ENCODE assay signal across 9 mouse cellular contexts in genomic region chr6:4762252-4762651, GRCm38 (mm10). TPM values are rescaled to one million over a fixed set of nuclear protein-coding genes. Genes with fewer than 3 reads are reported as not detected.
DNase-seq lines count a peak whose midpoint lies in the region; ATAC-seq and TF ChIP-seq lines count a peak whose summit lies in the region.
"Had no signal": no experiment of that assay in that cellular context is flagged by ENCODE, and none has a peak within 500 bp of the region (broad histone marks: within the 10 kb centered on the region; RNA-seq: fewer than 3 reads in every experiment).

No protein-coding gene starts in this region.

- no peak overlapping the region for H3K27ac ChIP-seq in lung, embryonic 16.5 days (ENCODE audit: low read length)
- no peak overlapping the region for H3K27ac ChIP-seq in forebrain, embryonic 15.5 days (replicated peaks)
- H3K27ac ChIP-seq in liver, embryonic 14.5 days: no peak overlapping the region
- H3K27ac ChIP-seq in stomach, postnatal 0 days (replicated peaks): no peak overlapping the region

- no peak for TF ChIP-seq EP300 in liver, embryonic 14.5 days (IDR thresholded peaks at IDR 0.05; ENCODE audit: low read depth)
- TF ChIP-seq EP300 in stomach, postnatal 0 days (optimal IDR thresholded peaks at IDR 0.05): no peak

- TF ChIP-seq CTCF in lung, adult 2 months (IDR thresholded peaks at IDR 0.05; ENCODE audit: insufficient read depth, low read length): no peak
- no peak for TF ChIP-seq CTCF in liver, embryonic 14.5 days (IDR thresholded peaks at IDR 0.05; ENCODE audit: low read depth)
- TF ChIP-seq CTCF in stomach, postnatal 0 days (IDR thresholded peaks at IDR 0.05; ENCODE audit: low read depth): no peak

- H3K9ac ChIP-seq in lung, embryonic 16.5 days (ENCODE audit: low read length): no peak overlapping the region
- H3K9ac ChIP-seq in forebrain, embryonic 15.5 days (replicated peaks): no peak overlapping the region
- no peak overlapping the region for H3K9ac ChIP-seq in liver, embryonic 14.5 days (replicated peaks)
- no peak overlapping the region for H3K9ac ChIP-seq in stomach, postnatal 0 days (ENCODE audit: low read length)

- H3K4me1 ChIP-seq in lung, embryonic 16.5 days (replicated peaks; ENCODE audit: control insufficient read depth, insufficient read depth, low read length): no peaks in the 10 kb centered on the region
- H3K4me1 ChIP-seq in lung, adult 2 months (ENCODE audit: control insufficient read depth, insufficient read depth, low read length): no peaks in the 10 kb centered on the region
- no peaks in the 10 kb centered on the region for H3K4me1 ChIP-seq in forebrain, embryonic 15.5 days
- H3K4me1 ChIP-seq in liver, embryonic 14.5 days (replicated peaks; ENCODE audit: control insufficient read depth in 2 of 2, insufficient read depth in 2 of 2, low read length in 1 of 2): no peaks in the 10 kb centered on the region
- H3K4me1 ChIP-seq in stomach, postnatal 0 days (replicated peaks; ENCODE audit: control insufficient read depth, insufficient read depth): no peaks in the 10 kb centered on the region

- H3K9me3 ChIP-seq in lung, embryonic 16.5 days (ENCODE audit: control insufficient read depth, low read length): no peaks in the 10 kb centered on the region
- H3K9me3 ChIP-seq in forebrain, embryonic 15.5 days: no peaks in the 10 kb centered on the region
- no peaks in the 10 kb centered on the region for H3K9me3 ChIP-seq in liver, embryonic 14.5 days (ENCODE audit: control insufficient read depth, low read length)
- H3K9me3 ChIP-seq in stomach, postnatal 0 days (ENCODE audit: control insufficient read depth, low read length): no peaks in the 10 kb centered on the region

- ATAC-seq in lung, embryonic 16.5 days (ENCODE audit: low read depth): peak; percentile 94
- ATAC-seq in forebrain, embryonic 15.5 days (replicated peaks): peak; percentile 97
- peak; percentile 92 for ATAC-seq in liver, embryonic 14.5 days (ENCODE audit: insufficient read depth)
- peak; percentile 96 for ATAC-seq in stomach, postnatal 0 days (ENCODE audit: low FRiP score, low TSS enrichment)

- no peaks in the 10 kb centered on the region for H3K27me3 ChIP-seq in lung, embryonic 16.5 days (ENCODE audit: control insufficient read depth, insufficient read depth, low read depth, low read length)
- no peaks in the 10 kb centered on the region for H3K27me3 ChIP-seq in forebrain, embryonic 15.5 days
- no peaks in the 10 kb centered on the region for H3K27me3 ChIP-seq in liver, embryonic 14.5 days (ENCODE audit: control insufficient read depth, insufficient read depth, low read length)
- H3K27me3 ChIP-seq in stomach, postnatal 0 days (ENCODE audit: control insufficient read depth, insufficient read depth, low read length): no peaks in the 10 kb centered on the region

- TF ChIP-seq POLR2A in lung, adult 2 months (IDR thresholded peaks at IDR 0.05; ENCODE audit: borderline replicate concordance, extremely low read depth, low read depth, low read length): no peak

- H3K4me2 ChIP-seq in lung, embryonic 16.5 days (ENCODE audit: low read depth, low read length): no peak overlapping the region
- H3K4me2 ChIP-seq in forebrain, embryonic 15.5 days (replicated peaks): no peak overlapping the region
- no peak overlapping the region for H3K4me2 ChIP-seq in liver, embryonic 14.5 days (ENCODE audit: low read depth)
- H3K4me2 ChIP-seq in stomach, postnatal 0 days (replicated peaks; ENCODE audit: low read depth): no peak overlapping the region

- H3K36me3 ChIP-seq in lung, embryonic 16.5 days (ENCODE audit: control insufficient read depth, insufficient read depth, low read length): no peaks in the 10 kb centered on the region
- no peaks in the 10 kb centered on the region for H3K36me3 ChIP-seq in forebrain, embryonic 15.5 days
- H3K36me3 ChIP-seq in liver, embryonic 14.5 days (replicated peaks; ENCODE audit: control insufficient read depth, insufficient read depth, low read depth): no peaks in the 10 kb centered on the region
- no peaks in the 10 kb centered on the region for H3K36me3 ChIP-seq in stomach, postnatal 0 days (ENCODE audit: control insufficient read depth, insufficient read depth, low read length)

- no peak overlapping the region for H3K4me3 ChIP-seq in lung, embryonic 16.5 days (ENCODE audit: low read length)
- H3K4me3 ChIP-seq in lung, adult 2 months (replicated peaks; ENCODE audit: extremely low read depth, low read depth, low read length): no peak overlapping the region
- no peak overlapping the region for H3K4me3 ChIP-seq in forebrain, embryonic 15.5 days
- H3K4me3 ChIP-seq in liver, embryonic 14.5 days (ENCODE audit: insufficient read depth in 1 of 2, low read depth in 2 of 2, low read length in 2 of 2): no peak overlapping the region
- H3K4me3 ChIP-seq in stomach, postnatal 0 days (ENCODE audit: low read depth, low read length): no peak overlapping the region

- DNase-seq in lung, adult 2 months: no peak
- DNase-seq in liver, embryonic 14.5 days (ENCODE audit: low read depth in 3 of 3, low spot score in 3 of 3): no peak
- DNase-seq in stomach, postnatal 0 days (ENCODE audit: low spot score): no peak
- DNase-seq in thymus, postnatal 0 days (ENCODE audit: low spot score): no peak
- DNase-seq in testis, postnatal 14 days (ENCODE audit: low spot score): no peak
- DNase-seq: gastrocnemius, postnatal 10 days; lung, postnatal 4 days had no signal

- 28% methylated on average over 2 of the region's 2 CpGs for WGBS in lung, embryonic 16.5 days
- 53% methylated on average over 2 of the region's 2 CpGs for WGBS in lung, adult 2 months
- 39% methylated on average over 2 of the region's 2 CpGs for WGBS in forebrain, embryonic 15.5 days
- 34% methylated on average over 2 of the region's 2 CpGs for WGBS in liver, embryonic 14.5 days (ENCODE audit: insufficient replicate concordance)
- WGBS in stomach, postnatal 0 days: 43% methylated on average over 2 of the region's 2 CpGs

RNA-seq across cellular contexts. Expression of gene Peg10, which starts 15.1 kb away (rescaled TPM):
- 1.6 and 1.9 TPM in 2 replicates for polyA plus RNA-seq in lung, embryonic 16.5 days (2015; fragmentation: Nextera tagmentation; extraction: Ambion mirVana)
- polyA plus RNA-seq in lung, adult 2 months (2012; rRNA removed): 1.0 and 1.3 TPM in 2 replicates
- polyA plus RNA-seq in forebrain, embryonic 15.5 days (2015; fragmentation: Nextera tagmentation; extraction: Ambion mirVana): 4.0 and 5.0 TPM in 2 replicates
- polyA plus RNA-seq in liver, embryonic 14.5 days (2012; rRNA removed): 12.9 and 13.0 TPM in 2 replicates
- polyA plus RNA-seq in liver, embryonic 14.5 days (2014; fragmentation: Nextera tagmentation; extraction: Ambion mirVana): 3.0 and 3.1 TPM in 2 replicates
- 0.55 and 0.70 TPM in 2 replicates for polyA plus RNA-seq in stomach, postnatal 0 days (2015; fragmentation: Nextera tagmentation; extraction: Ambion mirVana)
- polyA plus RNA-seq in thymus, postnatal 0 days (2015; fragmentation: Nextera tagmentation; extraction: Ambion mirVana): 0.17 and 0.19 TPM in 2 replicates

RNA-seq across cellular contexts. Expression of gene Sgce, which starts 15.2 kb away (rescaled TPM):
- polyA plus RNA-seq in lung, embryonic 16.5 days (2015; fragmentation: Nextera tagmentation; extraction: Ambion mirVana): 75.6 and 78.0 TPM in 2 replicates
- 22.8 and 33.4 TPM in 2 replicates for polyA plus RNA-seq in lung, adult 2 months (2012; rRNA removed)
- polyA plus RNA-seq in forebrain, embryonic 15.5 days (2015; fragmentation: Nextera tagmentation; extraction: Ambion mirVana): 50.6 and 50.9 TPM in 2 replicates
- 8.2 and 8.9 TPM in 2 replicates for polyA plus RNA-seq in liver, embryonic 14.5 days (2012; rRNA removed)
- 13.9 and 14.2 TPM in 2 replicates for polyA plus RNA-seq in liver, embryonic 14.5 days (2014; fragmentation: Nextera tagmentation; extraction: Ambion mirVana)
- 45.8 and 50.4 TPM in 2 replicates for polyA plus RNA-seq in stomach, postnatal 0 days (2015; fragmentation: Nextera tagmentation; extraction: Ambion mirVana)
- polyA plus RNA-seq in thymus, postnatal 0 days (2015; fragmentation: Nextera tagmentation; extraction: Ambion mirVana): 9.7 and 10.2 TPM in 2 replicates
